Mouse (Mus musculus): Measurements from ENCODE around the gene Tas2r120. TPM values are rescaled to one million over a fixed set of nuclear protein-coding genes. Genes with fewer than 3 reads are reported as not detected.
"Not testable (repeated sequence)": the region's sequence is repeated elsewhere in the genome, so short reads cannot be mapped to it uniquely, and the experiment has no call there.

The Tas2r120 gene
- not detected in 2 replicates for polyA plus RNA-seq (2015; fragmentation: Nextera tagmentation; extraction: Ambion mirVana)

GRCm38 (mm10) chr6:132656653-132657052 lies at the start of gene Tas2r120:
Gene Tas2r120, plus strand, starts transcription at chr6:132656953.
- Histone ChIP-seq H3K4me3 (no peak within 1 kb of the TSS), H3K4me1 (replicated peaks) (no peaks in the 10 kb centered on the region), H3K27ac (no peak within 1 kb of the TSS), H3K9ac (no peak within 1 kb of the TSS), H3K4me2 (no peak within 1 kb of the TSS), H3K27me3 (no peaks in the 10 kb centered on the region), H3K9me3 (no peaks in the 10 kb centered on the region), H3K36me3 (no peaks in the 10 kb centered on the region)
- no peak for ATAC-seq (ENCODE audit: low FRiP score)

GRCm38 (mm10) chr6:132649399-132649798 lies 7.4 kb upstream of the Tas2r120 start:
- Histone ChIP-seq H3K9ac (no peak overlapping the region), H3K4me1 (replicated peaks) (no peaks in the 10 kb centered on the region), H3K27me3 (no peaks in the 10 kb centered on the region), H3K4me2 (no peak overlapping the region), H3K4me3 (no peak overlapping the region), H3K9me3 (no peaks in the 10 kb centered on the region), H3K27ac (no peak overlapping the region), H3K36me3 (no peaks in the 10 kb centered on the region)
- ATAC-seq (ENCODE audit: low FRiP score) = no peak

GRCm38 (mm10) chr6:132651426-132651825 lies 5.3 kb upstream of the Tas2r120 start, which contains the start of gene A630073D07Rik:
Gene A630073D07Rik, minus strand, starts transcription at chr6:132651526.
- WGBS = 94% methylated on average over 1 of the region's 1 CpGs
- Histone ChIP-seq H3K9ac (no peak within 1 kb of the TSS), H3K4me1 (replicated peaks) (no peaks in the 10 kb centered on the region), H3K4me3 (no peak within 1 kb of the TSS), H3K4me2 (no peak within 1 kb of the TSS), H3K36me3 (no peaks in the 10 kb centered on the region), H3K9me3 (no peaks in the 10 kb centered on the region), H3K27me3 (no peaks in the 10 kb centered on the region), H3K27ac (no peak within 1 kb of the TSS)
- no peak for ATAC-seq (ENCODE audit: low FRiP score)

GRCm38 (mm10) chr6:132691596-132691995 lies 34.8 kb downstream of the Tas2r120 start:
- 83% methylated on average over 7 of the region's 7 CpGs for WGBS
- not testable (repeated sequence) for H3K27ac ChIP-seq; H3K4me3 ChIP-seq; H3K9me3 ChIP-seq; H3K9ac ChIP-seq; H3K4me2 ChIP-seq; ATAC-seq (ENCODE audit: low FRiP score); H3K4me1 ChIP-seq (replicated peaks); H3K27me3 ChIP-seq; H3K36me3 ChIP-seq

- no peak within 1 kb of the TSS for H3K27ac ChIP-seq
- H3K9ac ChIP-seq = no peak within 1 kb of the TSS
- ATAC-seq (ENCODE audit: low FRiP score) = no peak
- no peaks in the 10 kb centered on the region for H3K9me3 ChIP-seq
- H3K36me3 ChIP-seq = no peaks in the 10 kb centered on the region
- no peaks in the 10 kb centered on the region for H3K27me3 ChIP-seq
- no peak within 1 kb of the TSS for H3K4me3 ChIP-seq
- H3K4me2 ChIP-seq = no peak within 1 kb of the TSS
- WGBS = 78% methylated on average over 1 of the region's 1 CpGs
- H3K4me1 ChIP-seq (replicated peaks) = no peaks in the 10 kb centered on the region
Measured at GRCm38 (mm10) chr6:132700907-132701306, 44.2 kb downstream of the Tas2r120 start, which contains the start of gene Tas2r121. Gene Tas2r121, minus strand, starts transcription at chr6:132701007.

Other genes starting within 250 kb of the Tas2r120 start
- not detected in 2 replicates for gene Prh1, start 87.1 kb upstream of the Tas2r120 start, polyA plus RNA-seq (2015; fragmentation: Nextera tagmentation; extraction: Ambion mirVana)
- not detected in 2 replicates for gene Prp2, start 61.0 kb upstream of the Tas2r120 start, polyA plus RNA-seq (2015; fragmentation: Nextera tagmentation; extraction: Ambion mirVana)
- gene A630073D07Rik, start 5.4 kb upstream of the Tas2r120 start, polyA plus RNA-seq (2015; fragmentation: Nextera tagmentation; extraction: Ambion mirVana) = not detected in 2 replicates
- not detected in 2 replicates for gene Tas2r121, start 44.1 kb downstream of the Tas2r120 start, polyA plus RNA-seq (2015; fragmentation: Nextera tagmentation; extraction: Ambion mirVana)
- gene Tas2r122, start 55.0 kb downstream of the Tas2r120 start, polyA plus RNA-seq (2015; fragmentation: Nextera tagmentation; extraction: Ambion mirVana) = not detected in 2 replicates
- gene Tas2r115, start 81.1 kb downstream of the Tas2r120 start, polyA plus RNA-seq (2015; fragmentation: Nextera tagmentation; extraction: Ambion mirVana) = not detected in 2 replicates
- not detected in 2 replicates for gene Tas2r124, start 97.8 kb downstream of the Tas2r120 start, polyA plus RNA-seq (2015; fragmentation: Nextera tagmentation; extraction: Ambion mirVana)
- gene Tas2r102, start 105.2 kb downstream of the Tas2r120 start, polyA plus RNA-seq (2015; fragmentation: Nextera tagmentation; extraction: Ambion mirVana) = not detected in 2 replicates
- gene Tas2r136, start 121.2 kb downstream of the Tas2r120 start, polyA plus RNA-seq (2015; fragmentation: Nextera tagmentation; extraction: Ambion mirVana) = not detected in 2 replicates
- not detected in 2 replicates for gene Tas2r117, start 145.9 kb downstream of the Tas2r120 start, polyA plus RNA-seq (2015; fragmentation: Nextera tagmentation; extraction: Ambion mirVana)
- not detected in 2 replicates for gene Tas2r123, start 190.2 kb downstream of the Tas2r120 start, polyA plus RNA-seq (2015; fragmentation: Nextera tagmentation; extraction: Ambion mirVana)
- gene Tas2r116, start 198.5 kb downstream of the Tas2r120 start, polyA plus RNA-seq (2015; fragmentation: Nextera tagmentation; extraction: Ambion mirVana) = not detected in 2 replicates
- gene Tas2r110, start 211.1 kb downstream of the Tas2r120 start, polyA plus RNA-seq (2015; fragmentation: Nextera tagmentation; extraction: Ambion mirVana) = not detected in 2 replicates
- gene Tas2r113, start 236.1 kb downstream of the Tas2r120 start, polyA plus RNA-seq (2015; fragmentation: Nextera tagmentation; extraction: Ambion mirVana) = not detected in 2 replicates